Mouse (Mus musculus) cerebral cortex, adult 2 months (tissue): Measurements from ENCODE around the gene Lap3.

ENCODE experiments used
- WGBS: fragments of 180-500 bp; shearing (Covaris S2); methylation state at CpG from one replicate; pipeline ENCODE4 v1.1.7; 2018; 5-methylcytosine and 5-hydroxymethylcytosine counted together

Gene Lap3

DNA sequence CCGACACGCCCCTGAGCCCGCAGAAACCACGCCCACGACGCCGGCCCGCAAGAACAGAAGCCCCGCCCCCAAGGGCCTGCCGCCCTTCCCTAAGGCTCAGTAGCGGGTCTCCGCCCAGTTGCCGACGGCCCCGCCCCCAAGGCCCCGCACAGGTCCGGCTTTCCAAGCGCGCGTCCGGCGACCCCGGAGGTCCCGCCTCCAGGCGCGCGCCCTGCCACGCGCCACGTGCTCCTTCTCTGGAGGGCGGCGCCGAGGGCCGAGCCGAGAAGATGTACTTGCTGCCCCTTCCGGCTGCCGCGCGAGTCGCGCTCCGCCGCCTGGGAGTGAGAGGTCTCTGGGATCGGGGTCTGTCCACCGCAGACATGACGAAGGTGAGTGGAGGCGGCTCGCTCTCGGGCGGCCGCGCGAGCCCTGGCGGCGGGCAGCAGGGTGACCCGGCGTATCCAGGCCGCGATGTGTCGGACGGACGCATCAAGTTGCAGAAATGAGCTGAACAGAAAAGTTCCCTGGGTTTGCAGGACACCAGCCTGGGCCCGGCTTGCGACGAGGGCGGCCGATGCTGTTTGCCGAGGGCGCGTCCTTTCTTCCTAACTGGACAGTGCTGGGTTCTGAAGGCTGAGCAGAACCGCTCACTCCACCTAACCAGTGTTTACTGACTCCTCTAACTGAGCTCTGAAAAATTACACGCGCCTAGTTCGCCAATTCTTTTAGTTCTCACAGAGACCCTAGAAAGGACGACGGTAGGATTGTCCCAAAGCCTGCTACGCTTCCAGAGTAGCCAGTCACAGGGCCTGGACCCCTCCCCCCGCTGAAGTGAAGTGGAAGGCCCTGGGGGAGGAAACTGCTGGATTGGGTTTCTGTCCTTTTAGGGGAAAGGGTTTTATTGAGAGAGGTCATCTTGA, at the start of gene Lap3:
Gene Lap3, plus strand, starts transcription at position 184 of the 902 bp plus-strand sequence.
- WGBS = under 1% methylated on average over 78 of the region's 78 CpGs

DNA sequence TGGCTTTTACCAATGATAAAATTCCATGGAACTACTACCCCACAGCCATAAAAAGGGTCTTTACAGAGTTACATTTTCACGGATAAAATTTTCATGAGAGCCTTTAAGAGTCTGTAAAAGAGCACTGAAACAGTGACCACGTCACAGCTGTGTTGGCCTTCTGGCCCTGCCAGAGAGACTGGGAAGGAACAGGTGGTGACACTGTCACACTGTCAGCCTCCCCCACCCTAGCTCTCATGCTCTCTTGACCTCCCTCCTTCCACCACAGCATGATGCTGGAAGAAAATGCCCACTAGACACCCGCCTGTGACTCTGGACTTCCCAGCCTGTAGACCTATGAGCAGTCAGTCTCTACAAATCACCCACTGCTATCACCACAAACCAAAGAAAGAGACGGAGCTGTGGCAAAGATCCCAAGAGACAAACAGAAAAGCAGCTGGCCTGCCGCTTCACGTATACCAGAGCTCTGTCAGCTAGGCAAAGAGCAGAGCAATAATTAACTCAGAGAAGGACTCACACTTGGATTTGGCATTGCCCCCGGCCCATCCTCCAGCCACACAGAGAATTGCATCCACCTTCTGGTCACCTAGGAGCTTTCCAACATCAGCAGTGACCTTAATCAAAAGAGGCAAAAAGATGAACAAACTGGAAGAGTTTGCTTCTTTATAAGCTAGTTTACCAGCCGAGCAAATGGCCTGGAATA, 48.9 kb upstream of the Lap3 start:
- WGBS = 75% methylated on average over 8 of the region's 8 CpGs

DNA sequence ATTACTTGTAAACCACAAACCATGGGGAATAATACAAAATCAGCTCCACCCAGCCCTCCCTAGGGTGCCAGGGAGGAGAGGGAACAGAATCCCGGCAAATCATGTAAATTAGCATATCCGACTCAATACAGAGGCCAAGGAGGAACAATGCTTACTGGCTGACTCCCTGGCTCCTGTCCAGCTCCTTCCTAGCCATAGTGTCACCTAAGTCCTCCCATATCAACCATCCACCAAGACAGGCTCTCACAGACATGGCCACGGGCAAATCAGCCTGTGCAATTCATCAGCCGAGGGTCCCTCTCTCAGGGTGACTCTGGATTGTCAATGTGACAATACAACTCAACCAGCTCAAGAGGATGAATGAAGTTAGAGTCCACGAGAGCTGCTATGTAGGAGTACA, 44.5 kb upstream of the Lap3 start:
- 35% methylated on average over 5 of the region's 5 CpGs for WGBS

DNA sequence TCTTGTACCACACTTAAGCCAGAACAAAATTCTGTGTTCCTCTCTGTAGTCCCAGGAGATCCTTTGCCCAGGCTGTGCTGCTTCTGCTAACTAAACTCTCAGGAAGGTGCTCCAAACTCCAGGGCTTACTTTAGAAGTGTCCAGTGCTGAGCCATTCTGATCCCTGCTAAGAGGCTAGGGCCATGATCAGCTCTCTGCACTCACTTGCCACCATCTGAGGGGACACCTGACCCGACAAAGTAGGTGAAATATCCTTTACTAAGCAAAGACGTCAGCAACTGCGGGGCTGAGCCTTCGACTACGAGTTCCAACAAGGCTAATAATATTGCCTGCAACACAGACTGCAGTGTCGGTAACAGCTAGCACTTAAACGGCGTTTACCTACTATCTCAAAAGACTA, 44.0 kb upstream of the Lap3 start:
- WGBS = 3% methylated on average over 8 of the region's 8 CpGs

DNA sequence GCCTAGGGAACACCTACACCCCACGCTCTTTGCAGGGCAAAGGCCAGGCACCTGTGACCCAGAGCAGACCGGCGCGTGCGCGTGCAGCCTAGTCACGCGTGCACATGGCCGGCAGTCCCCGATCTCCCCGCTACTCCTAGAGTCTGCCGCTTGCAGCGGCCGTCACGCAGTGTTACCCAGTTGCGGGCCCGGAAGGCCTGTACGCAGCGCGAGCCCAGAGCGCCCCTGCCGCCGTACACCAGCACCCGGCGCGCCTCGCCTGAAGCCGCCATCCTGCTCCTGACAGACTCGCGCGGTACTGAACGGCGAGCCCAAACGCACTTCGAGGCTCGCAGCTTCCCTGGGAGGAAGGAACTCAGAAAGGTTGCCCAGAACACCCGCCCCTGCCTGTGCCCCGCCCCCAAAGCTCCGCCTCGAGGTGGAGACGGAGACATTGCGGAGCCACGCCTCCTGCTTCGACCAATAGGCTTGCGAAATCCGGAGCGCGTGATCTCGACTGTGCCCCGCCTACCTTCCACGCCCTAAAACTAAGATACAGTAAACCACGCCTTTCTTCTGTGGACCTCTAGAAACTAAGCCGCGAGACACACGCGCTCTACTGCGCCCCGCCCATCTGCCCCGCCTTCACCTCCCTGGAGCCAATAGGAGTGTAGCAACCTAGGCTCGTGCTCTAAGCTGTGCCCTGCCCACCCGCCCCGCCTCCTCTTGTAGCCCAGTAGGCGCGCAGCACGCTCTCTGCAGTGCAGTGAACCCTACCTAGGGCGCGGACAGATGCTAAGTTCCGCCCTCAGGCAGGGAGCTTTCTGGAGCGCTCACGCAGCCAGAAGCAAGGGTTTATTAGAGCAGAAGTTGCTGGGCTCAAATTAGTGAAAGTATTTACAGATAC, 43.1 kb upstream of the Lap3 start, which contains the start of gene Qdpr:
Gene Qdpr, minus strand, starts transcription at position 406 of the 886 bp plus-strand sequence.
- WGBS = under 1% methylated on average over 70 of the region's 70 CpGs

DNA sequence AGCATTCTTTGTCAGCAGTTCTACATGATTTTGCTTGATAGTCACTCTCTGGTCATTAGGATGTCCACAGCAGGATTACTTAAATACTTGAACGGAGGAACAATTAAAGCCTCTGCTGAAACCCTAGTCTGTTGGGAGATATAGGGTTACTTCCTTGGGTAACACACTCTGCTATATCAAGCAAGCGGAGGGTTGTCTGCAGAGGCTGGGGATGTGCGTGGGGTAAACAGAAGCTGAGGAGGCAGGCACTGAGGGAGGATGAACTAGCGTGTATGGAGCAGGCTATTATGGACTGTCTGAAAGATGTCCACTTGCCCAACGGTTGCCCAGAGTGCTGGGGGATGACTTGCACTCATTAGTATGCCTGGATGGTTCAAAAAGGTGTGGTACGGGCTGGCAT, 39.7 kb upstream of the Lap3 start, which contains the start of gene Clrn2:
Gene Clrn2, plus strand, starts transcription at position 301 of the 400 bp plus-strand sequence.
- WGBS = 54% methylated on average over 6 of the region's 6 CpGs

- 53% methylated on average over 9 of the region's 9 CpGs for WGBS
Measured at GRCm38 (mm10) chr5:45454456-45454855, 38.7 kb upstream of the Lap3 start.

DNA sequence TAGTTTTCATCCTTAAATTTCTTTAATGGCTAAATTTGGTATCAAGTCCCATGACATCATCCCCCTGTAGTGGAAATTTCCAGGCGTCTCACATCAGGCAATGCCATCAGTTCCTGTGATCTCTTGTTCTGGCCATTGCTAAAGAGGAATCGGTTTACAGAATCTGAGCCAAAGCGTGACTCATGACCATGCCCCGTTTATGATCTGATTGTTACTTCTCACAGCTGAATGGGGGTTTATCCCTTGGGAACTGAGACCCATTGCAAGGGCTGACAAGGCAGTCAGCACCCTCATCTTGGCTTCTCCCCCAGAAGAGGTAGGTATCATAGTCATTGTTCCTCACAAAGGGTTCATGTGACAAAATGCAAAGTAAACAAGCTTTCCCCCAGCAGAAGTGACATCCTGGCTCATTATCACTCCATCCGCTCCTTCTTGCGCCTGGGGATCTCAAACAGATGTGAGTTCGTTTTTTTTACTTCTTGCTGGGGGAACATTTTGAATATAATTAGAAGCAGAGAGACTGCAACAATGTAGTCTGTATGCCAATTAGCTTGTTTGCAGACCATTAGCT, 20.2 kb upstream of the Lap3 start:
- WGBS = 12% methylated on average over 7 of the region's 7 CpGs

DNA sequence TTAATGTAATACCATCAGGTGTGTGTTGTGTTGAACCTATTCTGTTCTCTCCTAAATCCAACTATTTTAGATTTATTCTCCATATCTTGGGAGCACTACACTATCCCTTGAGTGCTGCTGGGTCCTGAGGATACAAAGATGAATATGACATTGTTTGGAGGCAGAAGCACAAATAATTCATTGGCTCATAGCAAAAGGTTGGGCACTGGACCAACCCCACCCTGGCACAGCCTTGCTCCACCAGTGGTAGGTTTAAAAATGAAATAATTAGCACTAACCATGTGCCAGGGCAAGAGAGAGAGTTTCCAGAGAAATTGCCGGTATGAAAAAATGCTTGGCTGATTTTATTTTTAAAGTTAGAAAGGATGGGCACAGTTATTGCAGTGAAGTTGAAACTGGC, 19.7 kb upstream of the Lap3 start:
- WGBS = 43% methylated on average over 1 of the region's 1 CpGs

- WGBS = 24% methylated on average over 6 of the region's 6 CpGs
Measured at GRCm38 (mm10) chr5:45474215-45474614, 19.0 kb upstream of the Lap3 start.

DNA sequence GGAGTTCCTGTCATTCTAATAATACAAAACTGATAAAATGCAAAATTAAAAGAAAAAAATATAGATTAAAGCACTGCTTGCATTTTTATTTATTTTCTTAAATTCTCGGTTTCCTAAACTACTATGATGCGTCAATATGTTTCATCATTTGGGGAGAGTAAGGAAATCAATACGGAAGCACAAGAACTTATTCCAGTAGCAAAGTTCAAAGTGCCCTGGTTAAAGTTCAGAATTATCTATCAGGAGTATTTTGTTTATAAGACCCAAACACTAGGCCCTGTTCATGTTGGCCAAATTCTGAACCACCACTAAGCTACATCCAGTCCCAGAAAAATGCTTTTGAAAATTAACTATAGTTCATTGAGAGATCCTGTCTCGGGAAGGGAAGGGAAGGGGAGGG, 18.4 kb upstream of the Lap3 start:
- 78% methylated on average over 3 of the region's 4 CpGs for WGBS

DNA sequence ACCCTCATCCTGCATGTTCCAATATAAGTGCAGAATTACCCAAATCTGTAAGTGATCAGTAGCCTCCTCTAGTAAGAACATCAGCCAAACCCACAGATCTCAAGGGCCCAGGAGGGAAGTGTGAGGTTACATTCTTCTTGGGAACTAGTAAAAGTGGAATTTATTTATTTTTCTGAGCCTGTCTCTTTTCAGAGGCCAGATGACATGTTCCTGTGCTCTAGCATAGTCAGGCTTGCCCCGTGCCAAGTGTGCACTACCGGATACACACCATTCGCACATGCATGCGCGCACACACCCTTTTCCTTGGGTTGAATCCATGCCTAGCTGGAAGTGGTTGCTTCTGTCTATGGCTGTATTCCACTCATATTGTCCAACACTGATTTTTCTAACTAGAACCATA, 17.4 kb upstream of the Lap3 start:
- 86% methylated on average over 5 of the region's 5 CpGs for WGBS

GRCm38 (mm10) chr5:45476288-45476687, 16.9 kb upstream of the Lap3 start:
- WGBS = 14% methylated on average over 6 of the region's 6 CpGs

GRCm38 (mm10) chr5:45477601-45478000, 15.6 kb upstream of the Lap3 start:
- 57% methylated on average over 7 of the region's 7 CpGs for WGBS

DNA sequence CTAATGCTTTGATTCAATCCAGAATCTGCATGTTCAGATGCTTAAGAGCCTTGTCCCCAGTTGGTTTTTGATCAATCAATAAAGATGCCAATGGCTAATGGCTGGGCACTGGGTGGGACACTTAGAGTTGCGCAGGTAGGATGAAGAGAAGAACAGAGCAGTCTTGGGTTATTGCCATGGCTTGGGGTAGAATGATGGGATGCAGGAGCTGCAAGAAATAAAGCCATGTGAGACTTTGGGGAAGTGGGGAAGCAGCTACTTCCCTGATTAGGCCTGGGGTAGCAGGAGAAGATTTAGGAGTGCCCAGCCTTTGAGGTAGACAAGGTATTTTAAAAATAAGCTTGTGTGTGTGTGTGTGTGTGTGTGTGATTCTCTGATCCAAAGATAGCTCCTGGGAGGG, 13.1 kb upstream of the Lap3 start:
- WGBS = 100% methylated on average over 1 of the region's 1 CpGs

DNA sequence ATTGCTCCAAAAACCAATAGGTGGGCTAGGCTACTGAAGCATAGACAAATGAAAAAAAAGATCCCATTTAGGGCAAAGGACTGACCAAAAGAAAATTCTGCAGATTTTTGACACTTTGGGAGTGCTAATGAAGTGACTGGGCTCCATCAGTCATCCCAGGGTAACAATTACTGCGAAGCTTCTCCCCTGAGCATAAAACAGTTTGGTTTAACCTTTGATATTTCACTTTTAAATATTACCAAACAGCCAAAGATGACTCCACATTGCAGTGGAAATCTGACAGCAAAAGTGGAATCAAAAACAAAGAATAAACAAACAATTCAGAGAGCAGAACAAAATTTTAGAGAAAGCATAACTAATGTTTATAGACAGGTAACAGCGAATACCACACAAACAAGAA, 12.0 kb upstream of the Lap3 start:
- WGBS = 100% methylated on average over 2 of the region's 2 CpGs

GRCm38 (mm10) chr5:45482607-45483006, 10.6 kb upstream of the Lap3 start:
- WGBS = 79% methylated on average over 3 of the region's 3 CpGs

- 73% methylated on average over 1 of the region's 1 CpGs for WGBS
Measured at GRCm38 (mm10) chr5:45483654-45484053, 9.5 kb upstream of the Lap3 start.

GRCm38 (mm10) chr5:45491776-45492175, 1.4 kb upstream of the Lap3 start:
- WGBS = 53% methylated on average over 4 of the region's 4 CpGs

GRCm38 (mm10) chr5:45494093-45494755, 1.1 kb downstream of the Lap3 start:
- WGBS = 74% methylated on average over 9 of the region's 9 CpGs

DNA sequence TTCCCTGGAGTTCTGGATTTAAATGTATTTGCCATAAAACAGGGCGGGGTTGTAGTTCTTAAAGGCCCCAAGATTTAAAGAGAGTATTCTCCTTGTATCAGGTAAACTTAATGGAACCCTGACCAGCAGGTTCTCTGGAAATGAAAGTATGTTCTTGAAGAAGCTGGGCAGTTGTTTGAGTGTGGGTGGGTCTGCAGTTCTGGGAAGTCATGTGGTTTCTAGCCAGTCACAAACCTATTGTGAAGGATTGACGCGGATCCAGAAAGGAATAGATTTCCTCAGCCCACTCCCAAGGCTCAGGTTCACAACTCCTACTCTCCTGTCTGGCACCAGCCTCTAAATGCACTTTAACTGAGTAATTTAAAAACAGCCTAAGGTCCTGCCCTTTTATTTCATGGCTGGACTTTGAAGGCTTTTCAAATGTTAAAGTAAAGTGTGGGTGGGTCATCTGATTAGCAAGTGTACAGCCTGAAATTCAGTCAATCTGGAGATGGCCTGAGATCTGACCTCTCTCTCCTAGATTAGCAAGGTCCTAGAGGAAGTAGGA, 2.3 kb downstream of the Lap3 start:
- WGBS = 65% methylated on average over 3 of the region's 3 CpGs
